Mouse (Mus musculus) stomach, embryonic 14.5 days (tissue): ENCODE measurements around the gene Tmem132e. TPM values are rescaled to one million over a fixed set of nuclear protein-coding genes. Genes with fewer than 3 reads are reported as not detected.

Experiments
- ATAC-seq: fragments of 200-750 bp; cut with Nextera tagmentation; 2 replicates; pipeline ENCODE4 v1.8.0; 2017; ENCODE audit warnings: low read depth, moderate TSS enrichment; ENCODE audit not compliant: insufficient number of reproducible peaks, insufficient read depth, low FRiP score
- H3K27ac ChIP-seq: fragments of 300-500 bp; sonication (generic); 2 replicates; pipeline ENCODE4 v1.5.1; 2014; ENCODE audit warnings: mild to moderate bottlenecking, low read length, moderate library complexity, mixed read lengths
- H3K27me3 ChIP-seq: fragments of 300-500 bp; sonication (generic); 2 replicates; pipeline ENCODE4 v1.6.1; 2014; ENCODE audit warnings: low read length, control low read depth, mixed read lengths; ENCODE audit not compliant: control insufficient read depth, insufficient read depth
- H3K36me3 ChIP-seq: fragments of 300-500 bp; sonication (generic); 2 replicates; pipeline ENCODE4 v1.6.1; 2014; ENCODE audit warnings: mild to moderate bottlenecking, control low read depth, low read length, moderate library complexity, mixed read lengths; ENCODE audit not compliant: control insufficient read depth, insufficient read depth
- H3K4me1 ChIP-seq: fragments of 300-500 bp; sonication (generic); 2 replicates; pipeline ENCODE4 v1.6.1; 2014; ENCODE audit warnings: low read length, control low read depth, mixed read lengths; ENCODE audit not compliant: control insufficient read depth, insufficient read depth
- H3K4me2 ChIP-seq: fragments of 300-500 bp; sonication (generic); replicated peaks from 2 replicates; pipeline ENCODE4 v1.6.1; 2014; ENCODE audit warnings: low read depth, low read length, control low read depth
- H3K4me3 ChIP-seq: fragments of 300-500 bp; sonication (generic); 2 replicates; pipeline ENCODE4 v1.5.1; 2014; ENCODE audit warnings: low read depth, low read length, control low read depth
- H3K9ac ChIP-seq: fragments of 300-500 bp; sonication (generic); replicated peaks from 2 replicates; pipeline ENCODE4 v1.6.1; 2014; ENCODE audit warnings: low read depth, mild to moderate bottlenecking, control low read depth, low read length, moderate library complexity, mixed read lengths
- H3K9me3 ChIP-seq: fragments of 300-500 bp; sonication (generic); 2 replicates; pipeline ENCODE4 v1.6.1; 2016; ENCODE audit warnings: low read depth, low read length, control low read depth; ENCODE audit not compliant: control insufficient read depth
- WGBS: fragments of 180-500 bp; shearing (Covaris S2); extraction: QIAGEN DNeasy Blood & Tissue Kit; methylation state at CpG from one replicate; pipeline ENCODE4 v1.1.7; 2014; 5-methylcytosine and 5-hydroxymethylcytosine counted together
- polyA plus RNA-seq: library from polyadenylated mRNA; unstranded; fragments of >200 nt; fragmentation: Nextera tagmentation; extraction: Ambion mirVana; gene quantifications from 2 replicates; pipeline ENCODE4 v1.2.1, GENCODE M21; 2014

The Tmem132e gene
- polyA plus RNA-seq, 1 experiment from 2014 or later = 0.55 TPM

- no peaks in the 10 kb centered on the region for H3K27me3 ChIP-seq
- WGBS = 22% methylated on average over 9 of the region's 9 CpGs
These were observed 29.8 kb downstream of the Tmem132e start for GRCm38 (mm10) chr11:82418337-82419041.

GRCm38 (mm10) chr11:82421909-82422308 lies 33.2 kb downstream of the Tmem132e start:
- Histone ChIP-seq H3K4me3 (no peak overlapping the region), H3K9me3 (no peaks in the 10 kb centered on the region), H3K9ac (no peak overlapping the region), H3K36me3 (no peaks in the 10 kb centered on the region), H3K27me3 (no peaks in the 10 kb centered on the region), H3K4me2 (no peak overlapping the region), H3K4me1 (no peaks in the 10 kb centered on the region), H3K27ac (no peak overlapping the region)
- WGBS = 54% methylated on average over 5 of the region's 5 CpGs
- no peak for ATAC-seq

More at GRCm38 (mm10) chr11:82418337-82419041, 29.8 kb downstream of the Tmem132e start:
- no peaks in the 10 kb centered on the region for H3K9me3 ChIP-seq
- no peaks in the 10 kb centered on the region for H3K36me3 ChIP-seq
- no peak overlapping the region for H3K27ac ChIP-seq
- H3K4me1 ChIP-seq = no peaks in the 10 kb centered on the region
- no peak overlapping the region for H3K4me2 ChIP-seq
- no peak for ATAC-seq
- H3K9ac ChIP-seq = no peak overlapping the region
- H3K4me3 ChIP-seq = no peak overlapping the region

GRCm38 (mm10) chr11:82423521-82423920 lies 34.8 kb downstream of the Tmem132e start:
- Histone ChIP-seq H3K36me3 (no peaks in the 10 kb centered on the region), H3K27ac (no peak overlapping the region), H3K9ac (no peak overlapping the region), H3K4me1 (no peaks in the 10 kb centered on the region), H3K4me3 (no peak overlapping the region), H3K9me3 (no peaks in the 10 kb centered on the region), H3K27me3 (no peaks in the 10 kb centered on the region), H3K4me2 (no peak overlapping the region)
- no peak for ATAC-seq
- WGBS = 33% methylated on average over 4 of the region's 4 CpGs

GRCm38 (mm10) chr11:82428801-82429200 lies 40.1 kb downstream of the Tmem132e start:
- H3K4me2 ChIP-seq = no peak overlapping the region
- no peak for ATAC-seq
- H3K9me3 ChIP-seq = no peaks in the 10 kb centered on the region
- peaks cover 15% of the 10 kb centered on the region; the same call in 1 of the 2 replicates for H3K27me3 ChIP-seq
- 64% methylated on average over 4 of the region's 4 CpGs for WGBS
- H3K9ac ChIP-seq = no peak overlapping the region
- H3K4me1 ChIP-seq = no peaks in the 10 kb centered on the region
- no peak overlapping the region for H3K27ac ChIP-seq
- H3K4me3 ChIP-seq = no peak overlapping the region
- H3K36me3 ChIP-seq = no peaks in the 10 kb centered on the region

- Histone ChIP-seq H3K36me3 (no peaks in the 10 kb centered on the region), H3K4me3 (peak overlapping the region; percentile 33), H3K27me3 (peaks cover 38% of the 10 kb centered on the region), H3K4me1 (peaks cover 6% of the 10 kb centered on the region; the same call in 1 of the 2 replicates), H3K9ac (no peak overlapping the region), H3K27ac (no peak overlapping the region), H3K9me3 (no peaks in the 10 kb centered on the region), H3K4me2 (peak overlapping the region; percentile 49)
- ATAC-seq = no peak
- 2% methylated on average over 62 of the region's 62 CpGs for WGBS
These were observed 45.6 kb downstream of the Tmem132e start for GRCm38 (mm10) chr11:82434091-82434831.

GRCm38 (mm10) chr11:82434832-82435182 lies 46.1 kb downstream of the Tmem132e start:
- no peak for ATAC-seq
- no peak overlapping the region for H3K27ac ChIP-seq
- peak overlapping the region; percentile 33 for H3K4me3 ChIP-seq
- no peak overlapping the region for H3K9ac ChIP-seq
- peak overlapping the region; percentile 49 for H3K4me2 ChIP-seq
- H3K4me1 ChIP-seq = peaks cover 6% of the 10 kb centered on the region; the same call in 1 of the 2 replicates
- WGBS = 4% methylated on average over 27 of the region's 36 CpGs
- no peaks in the 10 kb centered on the region for H3K9me3 ChIP-seq
- H3K27me3 ChIP-seq = peaks cover 38% of the 10 kb centered on the region
- H3K36me3 ChIP-seq = no peaks in the 10 kb centered on the region

GRCm38 (mm10) chr11:82448485-82448884 lies 59.8 kb downstream of the Tmem132e start:
- no peaks in the 10 kb centered on the region for H3K4me1 ChIP-seq
- H3K9me3 ChIP-seq = no peaks in the 10 kb centered on the region
- ATAC-seq = no peak
- 51% methylated on average over 9 of the region's 9 CpGs for WGBS
- no peak overlapping the region for H3K27ac ChIP-seq
- no peak overlapping the region for H3K9ac ChIP-seq
- no peaks in the 10 kb centered on the region for H3K27me3 ChIP-seq
- H3K4me3 ChIP-seq = no peak overlapping the region
- H3K36me3 ChIP-seq = no peaks in the 10 kb centered on the region
- H3K4me2 ChIP-seq = no peak overlapping the region

GRCm38 (mm10) chr11:82452516-82452915 lies 63.8 kb downstream of the Tmem132e start:
- H3K9ac ChIP-seq = no peak overlapping the region
- no peaks in the 10 kb centered on the region for H3K36me3 ChIP-seq
- no peaks in the 10 kb centered on the region for H3K4me1 ChIP-seq
- no peak overlapping the region for H3K4me2 ChIP-seq
- no peak overlapping the region for H3K4me3 ChIP-seq
- WGBS = 81% methylated on average over 5 of the region's 5 CpGs
- no peak for ATAC-seq
- no peak overlapping the region for H3K27ac ChIP-seq
- no peaks in the 10 kb centered on the region for H3K27me3 ChIP-seq
- H3K9me3 ChIP-seq = no peaks in the 10 kb centered on the region
